Mouse (Mus musculus): ENCODE results near the gene Uba2. TPM values are rescaled to one million over a fixed set of nuclear protein-coding genes. Genes with fewer than 3 reads are reported as not detected.

Gene Uba2
- total RNA-seq, 1 experiment: 298 TPM

GRCm38 (mm10) chr7:34200829-34201228 is 31.4 kb upstream of the Uba2 start:
- H3K9ac ChIP-seq (ENCODE audit: insufficient read depth, low read depth, low read length, poor library complexity, severe bottlenecking): no peak overlapping the region
- no peak for DNase-seq (ENCODE audit: low read depth, low spot score)
- TF ChIP-seq ZC3H11A (IDR thresholded peaks at IDR 0.05; ENCODE audit: borderline replicate concordance, low read depth, low read length): no peak
- TF ChIP-seq CHD2 (IDR thresholded peaks at IDR 0.05; ENCODE audit: low read depth, low read length): no peak
- TF ChIP-seq HCFC1 (IDR thresholded peaks at IDR 0.05; ENCODE audit: borderline replicate concordance, insufficient read depth, low read length): no peak
- TF ChIP-seq ZNF384 (IDR thresholded peaks at IDR 0.05; ENCODE audit: low read depth, low read length): no peak
- no peak for TF ChIP-seq MAFK (IDR thresholded peaks at IDR 0.05; ENCODE audit: insufficient read depth, low read depth, low read length)
- H3K36me3 ChIP-seq (ENCODE audit: control insufficient read depth, insufficient read depth, low read length, poor library complexity, severe bottlenecking): peaks cover 46% of the 10 kb centered on the region
- in situ Hi-C loops (cut with MboI; ENCODE audit: low sequenced_read_pairs in 2 of 2, unreplicated experiment in 2 of 2): no loop called here
- H3K27ac ChIP-seq (ENCODE audit: insufficient read depth, low read depth, low read length, poor library complexity, severe bottlenecking): no peak overlapping the region
- no peaks in the 10 kb centered on the region for H3K4me1 ChIP-seq (ENCODE audit: control insufficient read depth in 2 of 2, insufficient read depth in 2 of 2, low read length in 2 of 2, poor library complexity in 1 of 2)
- H3K9me3 ChIP-seq (ENCODE audit: control insufficient read depth, insufficient read depth, low read depth, low read length): no peaks in the 10 kb centered on the region
- H3K4me3 ChIP-seq (ENCODE audit: insufficient read depth in 1 of 2, low read depth in 1 of 2, low read length in 2 of 2, poor library complexity in 1 of 2, severe bottlenecking in 1 of 2): no peak overlapping the region

DNA sequence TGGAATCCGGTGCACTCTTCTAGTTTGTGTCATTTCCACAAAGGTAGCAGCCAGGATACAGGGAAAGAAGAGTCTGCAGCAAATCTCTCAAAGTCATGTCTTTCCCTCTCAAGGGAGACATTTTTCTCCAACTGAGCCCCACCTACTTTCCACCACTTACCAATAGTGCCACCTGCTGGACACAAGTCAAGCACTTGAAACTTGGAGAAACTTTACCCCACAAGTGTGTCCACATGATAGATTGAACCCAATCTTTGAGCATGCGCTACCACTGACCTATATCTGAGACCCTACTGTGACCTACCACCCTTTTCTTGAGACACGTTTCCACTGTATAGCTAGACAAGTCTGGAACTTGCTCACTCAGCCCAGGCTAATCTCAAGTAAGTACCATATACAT is 28.9 kb upstream of the Uba2 start:
- in situ Hi-C loops (cut with MboI; ENCODE audit: low sequenced_read_pairs in 2 of 2, unreplicated experiment in 2 of 2): no loop called here
- Histone ChIP-seq H3K27ac (ENCODE audit: insufficient read depth, low read depth, low read length, poor library complexity, severe bottlenecking) (no peak overlapping the region), H3K9me3 (ENCODE audit: control insufficient read depth, insufficient read depth, low read depth, low read length) (no peaks in the 10 kb centered on the region), H3K9ac (ENCODE audit: insufficient read depth, low read depth, low read length, poor library complexity, severe bottlenecking) (no peak overlapping the region), H3K36me3 (ENCODE audit: control insufficient read depth, insufficient read depth, low read length, poor library complexity, severe bottlenecking) (peaks cover 26% of the 10 kb centered on the region), H3K4me3 (ENCODE audit: insufficient read depth in 1 of 2, low read depth in 1 of 2, low read length in 2 of 2, poor library complexity in 1 of 2, severe bottlenecking in 1 of 2) (no peak overlapping the region), H3K4me1 (ENCODE audit: control insufficient read depth in 2 of 2, insufficient read depth in 2 of 2, low read length in 2 of 2, poor library complexity in 1 of 2) (peaks cover 0 to 2% of the 10 kb centered on the region in 2 experiments; a peak in 1 of 4 replicates)
- TF ChIP-seq ZC3H11A (IDR thresholded peaks at IDR 0.05; ENCODE audit: borderline replicate concordance, low read depth, low read length): peak; percentile 18; the same call in 1 of the 2 replicates
- TF ChIP-seq ZNF384 (IDR thresholded peaks at IDR 0.05; ENCODE audit: low read depth, low read length): peak; percentile 24; the same call in 1 of the 2 replicates
- no peak for TF ChIP-seq MAFK (IDR thresholded peaks at IDR 0.05; ENCODE audit: insufficient read depth, low read depth, low read length)
- no peak for TF ChIP-seq HCFC1 (IDR thresholded peaks at IDR 0.05; ENCODE audit: borderline replicate concordance, insufficient read depth, low read length)
- TF ChIP-seq CHD2 (IDR thresholded peaks at IDR 0.05; ENCODE audit: low read depth, low read length): no peak
- DNase-seq (ENCODE audit: low read depth, low spot score): peak; percentile 77

- in situ Hi-C loops (cut with MboI; ENCODE audit: low sequenced_read_pairs in 2 of 2, unreplicated experiment in 2 of 2): no loop called here
- H3K27ac ChIP-seq (ENCODE audit: insufficient read depth, low read depth, low read length, poor library complexity, severe bottlenecking): peak within 1 kb of the TSS; percentile 85
- no peaks in the 10 kb centered on the region for H3K9me3 ChIP-seq (ENCODE audit: control insufficient read depth, insufficient read depth, low read depth, low read length)
Measured at GRCm38 (mm10) chr7:34196132-34197128, 27.0 kb upstream of the Uba2 start, which contains the start of gene Pdcd2l. TSS of gene Pdcd2l (minus strand) at chr7:34196661.

DNA sequence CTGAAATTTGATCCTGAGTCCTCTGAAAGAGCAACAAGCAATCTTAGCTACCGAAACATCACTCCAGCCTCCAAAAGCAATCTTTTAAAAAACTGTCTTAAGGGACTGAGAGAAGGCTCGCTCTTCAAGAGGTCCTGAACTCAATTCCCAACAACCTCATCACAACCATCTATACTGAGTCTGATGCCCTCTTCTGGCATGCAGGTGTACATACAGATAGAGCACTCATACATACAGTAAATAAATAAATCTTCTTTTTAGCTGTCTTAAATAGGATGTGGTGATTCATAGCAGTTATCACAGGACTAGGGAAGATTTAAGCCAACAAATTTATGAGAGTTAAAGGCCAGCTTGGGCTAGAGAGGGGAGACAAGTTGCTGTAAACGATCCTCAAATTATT is 26.2 kb upstream of the Uba2 start:
- no peak for DNase-seq (ENCODE audit: low read depth, low spot score)
- Histone ChIP-seq H3K27ac (ENCODE audit: insufficient read depth, low read depth, low read length, poor library complexity, severe bottlenecking) (no peak overlapping the region), H3K4me3 (ENCODE audit: insufficient read depth in 1 of 2, low read depth in 1 of 2, low read length in 2 of 2, poor library complexity in 1 of 2, severe bottlenecking in 1 of 2) (peak overlapping the region; percentile 87 to 98), H3K36me3 (ENCODE audit: control insufficient read depth, insufficient read depth, low read length, poor library complexity, severe bottlenecking) (peaks cover 15% of the 10 kb centered on the region), H3K4me1 (ENCODE audit: control insufficient read depth in 2 of 2, insufficient read depth in 2 of 2, low read length in 2 of 2, poor library complexity in 1 of 2) (peaks cover 0 to 2% of the 10 kb centered on the region in 2 experiments; a peak in 1 of 4 replicates), H3K9me3 (ENCODE audit: control insufficient read depth, insufficient read depth, low read depth, low read length) (no peaks in the 10 kb centered on the region), H3K9ac (ENCODE audit: insufficient read depth, low read depth, low read length, poor library complexity, severe bottlenecking) (peak overlapping the region; percentile 100)
- in situ Hi-C loops (cut with MboI; ENCODE audit: low sequenced_read_pairs in 2 of 2, unreplicated experiment in 2 of 2): no loop called here
- TF ChIP-seq CHD2 (IDR thresholded peaks at IDR 0.05; ENCODE audit: low read depth, low read length) (no peak), ZNF384 (IDR thresholded peaks at IDR 0.05; ENCODE audit: low read depth, low read length) (no peak), ZC3H11A (IDR thresholded peaks at IDR 0.05; ENCODE audit: borderline replicate concordance, low read depth, low read length) (no peak), HCFC1 (IDR thresholded peaks at IDR 0.05; ENCODE audit: borderline replicate concordance, insufficient read depth, low read length) (no peak), MAFK (IDR thresholded peaks at IDR 0.05; ENCODE audit: insufficient read depth, low read depth, low read length) (no peak)

More at GRCm38 (mm10) chr7:34196132-34197128, 27.0 kb upstream of the Uba2 start, which contains the start of gene Pdcd2l:
- H3K4me1 ChIP-seq (ENCODE audit: control insufficient read depth in 2 of 2, insufficient read depth in 2 of 2, low read length in 2 of 2, poor library complexity in 1 of 2): peaks cover 0 to 2% of the 10 kb centered on the region in 2 experiments; a peak in 1 of 4 replicates
- DNase-seq (ENCODE audit: low read depth, low spot score): peak; percentile 77
- peak within 1 kb of the TSS; percentile 87 to 98 for H3K4me3 ChIP-seq (ENCODE audit: insufficient read depth in 1 of 2, low read depth in 1 of 2, low read length in 2 of 2, poor library complexity in 1 of 2, severe bottlenecking in 1 of 2)
- peaks cover 20% of the 10 kb centered on the region for H3K36me3 ChIP-seq (ENCODE audit: control insufficient read depth, insufficient read depth, low read length, poor library complexity, severe bottlenecking)
- TF ChIP-seq HCFC1 (IDR thresholded peaks at IDR 0.05; ENCODE audit: borderline replicate concordance, insufficient read depth, low read length) (peak; percentile 72), MAFK (IDR thresholded peaks at IDR 0.05; ENCODE audit: insufficient read depth, low read depth, low read length) (no peak), ZNF384 (IDR thresholded peaks at IDR 0.05; ENCODE audit: low read depth, low read length) (no peak)
- H3K9ac ChIP-seq (ENCODE audit: insufficient read depth, low read depth, low read length, poor library complexity, severe bottlenecking): peak within 1 kb of the TSS; percentile 100

All from ES-E14 (cell line).